ENCODE assay signal across 8 mouse cellular contexts in the genomic region with DNA sequence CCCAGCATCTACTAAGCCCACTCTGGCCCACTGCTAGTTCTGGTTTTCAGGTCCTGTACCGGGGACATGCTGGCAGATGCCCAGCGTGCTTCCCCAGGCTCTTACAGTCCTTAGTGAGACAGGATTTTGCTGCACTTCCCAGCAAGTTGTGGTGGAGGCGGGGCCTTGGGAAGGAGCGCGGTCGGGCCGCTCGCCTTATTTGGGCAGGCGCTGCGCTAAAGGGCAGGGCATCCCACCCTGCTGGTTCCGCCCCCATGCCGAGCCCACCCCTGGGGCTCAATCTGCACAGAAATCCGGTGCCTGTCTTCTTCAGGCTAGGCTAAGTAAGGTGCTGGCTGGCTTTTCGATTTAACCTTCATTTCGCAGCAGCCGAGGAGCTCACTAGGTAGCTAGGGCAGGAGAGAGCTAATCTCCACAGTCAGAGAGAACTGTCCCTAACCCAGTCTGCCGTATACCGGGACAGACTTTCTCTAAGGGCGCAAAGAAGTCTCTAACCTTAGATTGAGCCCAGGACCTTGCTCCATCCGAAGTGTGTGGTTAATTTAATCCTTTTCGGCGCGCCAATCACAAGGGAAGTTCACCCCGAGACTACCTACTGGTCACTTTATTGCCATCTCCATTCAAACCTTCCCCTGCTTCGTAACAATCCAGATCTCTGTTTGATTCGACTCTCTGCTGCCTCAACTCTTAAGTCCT. TPM values are rescaled to one million over a fixed set of nuclear protein-coding genes. Genes with fewer than 3 reads are reported as not detected.
DNase-seq lines count a peak whose midpoint lies in the region; ATAC-seq lines count a peak whose summit lies in the region.

No protein-coding gene starts in this region.

- peak overlapping the region; percentile 56; the same call in 1 of the 2 replicates for H3K27ac ChIP-seq in embryonic facial prominence, embryonic 11.5 days (replicated peaks; ENCODE audit: low read depth, low read length)
- H3K27ac ChIP-seq in heart, embryonic 12.5 days (ENCODE audit: poor library complexity, severe bottlenecking): peak overlapping the region; percentile 87
- H3K27ac ChIP-seq in kidney, embryonic 14.5 days (ENCODE audit: low read depth, low read length): peak overlapping the region; percentile 63

- peak overlapping the region; percentile 12 for H3K4me3 ChIP-seq in embryonic facial prominence, embryonic 11.5 days (ENCODE audit: low read depth, low read length)
- peak overlapping the region; percentile 36 for H3K4me3 ChIP-seq in heart, embryonic 12.5 days
- H3K4me3 ChIP-seq in kidney, embryonic 14.5 days (ENCODE audit: low read length): peak overlapping the region; percentile 24; the same call in 1 of the 2 replicates

- peak; percentile 84 for ATAC-seq in embryonic facial prominence, embryonic 11.5 days (replicated peaks; ENCODE audit: insufficient number of reproducible peaks, low FRiP score, low TSS enrichment, low read depth)
- ATAC-seq in heart, embryonic 12.5 days (ENCODE audit: insufficient number of reproducible peaks, low FRiP score): peak; percentile 82
- ATAC-seq in kidney, embryonic 14.5 days (ENCODE audit: low FRiP score, low TSS enrichment): peak; percentile 87

- WGBS in embryonic facial prominence, embryonic 11.5 days: 4% methylated on average over 26 of the region's 26 CpGs
- WGBS in heart, embryonic 12.5 days: 5% methylated on average over 26 of the region's 26 CpGs
- WGBS in kidney, embryonic 14.5 days: 7% methylated on average over 26 of the region's 26 CpGs

- H3K9ac ChIP-seq in embryonic facial prominence, embryonic 11.5 days (replicated peaks; ENCODE audit: low read length): peak overlapping the region; percentile 56; the same call in 1 of the 2 replicates
- peak overlapping the region; percentile 68 for H3K9ac ChIP-seq in heart, embryonic 12.5 days
- peak overlapping the region; percentile 23; the same call in 1 of the 2 replicates for H3K9ac ChIP-seq in kidney, embryonic 14.5 days (ENCODE audit: low read depth, low read length)

- no peaks in the 10 kb centered on the region for H3K27me3 ChIP-seq in embryonic facial prominence, embryonic 11.5 days (ENCODE audit: control insufficient read depth, insufficient read depth, low read length)
- no peaks in the 10 kb centered on the region for H3K27me3 ChIP-seq in heart, embryonic 12.5 days (replicated peaks)
- no peaks in the 10 kb centered on the region for H3K27me3 ChIP-seq in kidney, embryonic 14.5 days (ENCODE audit: control insufficient read depth, insufficient read depth, low read length)

- H3K9me3 ChIP-seq in embryonic facial prominence, embryonic 11.5 days (replicated peaks; ENCODE audit: control insufficient read depth, low read length): no peaks in the 10 kb centered on the region
- H3K9me3 ChIP-seq in heart, embryonic 12.5 days (replicated peaks): no peaks in the 10 kb centered on the region
- no peaks in the 10 kb centered on the region for H3K9me3 ChIP-seq in kidney, embryonic 14.5 days (ENCODE audit: control insufficient read depth, low read length)

- no peaks in the 10 kb centered on the region for H3K36me3 ChIP-seq in embryonic facial prominence, embryonic 11.5 days (replicated peaks; ENCODE audit: control insufficient read depth, insufficient read depth, low read depth, low read length)
- H3K36me3 ChIP-seq in heart, embryonic 12.5 days: no peaks in the 10 kb centered on the region
- H3K36me3 ChIP-seq in kidney, embryonic 14.5 days (ENCODE audit: control insufficient read depth, insufficient read depth, low read length): no peaks in the 10 kb centered on the region

- peak overlapping the region; percentile 62 for H3K4me2 ChIP-seq in embryonic facial prominence, embryonic 11.5 days (ENCODE audit: low read depth, low read length)
- peak overlapping the region; percentile 72 for H3K4me2 ChIP-seq in heart, embryonic 12.5 days
- peak overlapping the region; percentile 47 for H3K4me2 ChIP-seq in kidney, embryonic 14.5 days (replicated peaks; ENCODE audit: low read depth, low read length)

- DNase-seq in layer of hippocampus, postnatal 10 days (ENCODE audit: low spot score in 2 of 2): peak; percentile 27 to 41
- no peak for DNase-seq in layer of hippocampus, postnatal 25 days (ENCODE audit: extremely low spot score in 1 of 2, low spot score in 1 of 2)
- peak; percentile 91 for DNase-seq in embryonic facial prominence, embryonic 11.5 days (ENCODE audit: low spot score)
- peak; percentile 89 for DNase-seq in lung, postnatal 25 days (ENCODE audit: low spot score)
- peak; percentile 65 for DNase-seq in retina, embryonic 14.5 days (ENCODE audit: low spot score)
- DNase-seq in layer of hippocampus, adult 9-11 months: no peak

- peaks cover 3% of the 10 kb centered on the region; the same call in 1 of the 2 replicates for H3K4me1 ChIP-seq in embryonic facial prominence, embryonic 11.5 days (ENCODE audit: control insufficient read depth, insufficient read depth, low read length)
- H3K4me1 ChIP-seq in heart, embryonic 12.5 days (replicated peaks): peaks cover 30% of the 10 kb centered on the region
- H3K4me1 ChIP-seq in kidney, embryonic 14.5 days (ENCODE audit: control insufficient read depth, insufficient read depth, low read length): peaks cover 35% of the 10 kb centered on the region

RNA-seq across cellular contexts. Expression of a gene that starts 23.4 kb away (rescaled TPM):
- 100 to 1,000 TPM; 107 to 111 TPM for total RNA-seq in layer of hippocampus, postnatal 10 days (2021)
- 100 to 1,000 TPM; 115 to 140 TPM for total RNA-seq in layer of hippocampus, postnatal 25 days (2021)
- polyA plus RNA-seq in embryonic facial prominence, embryonic 11.5 days (2014; fragmentation: Nextera tagmentation; extraction: Ambion mirVana): 239 and 248 TPM in 2 replicates
- polyA plus RNA-seq in heart, embryonic 12.5 days (2016; fragmentation: Nextera tagmentation; extraction: Ambion mirVana): 228 and 231 TPM in 2 replicates
- polyA plus RNA-seq in kidney, embryonic 14.5 days (2014; fragmentation: Nextera tagmentation; extraction: Ambion mirVana): 269 and 294 TPM in 2 replicates

RNA-seq across cellular contexts. Expression of a gene that starts 51.1 kb away (rescaled TPM):
- total RNA-seq in layer of hippocampus, postnatal 10 days (2021): 10 to 100 TPM; 11.5 to 12.7 TPM
- total RNA-seq in layer of hippocampus, postnatal 25 days (2021): 10 to 100 TPM; 11.0 to 13.4 TPM
- polyA plus RNA-seq in embryonic facial prominence, embryonic 11.5 days (2014; fragmentation: Nextera tagmentation; extraction: Ambion mirVana): 4.9 and 8.4 TPM in 2 replicates
- polyA plus RNA-seq in heart, embryonic 12.5 days (2016; fragmentation: Nextera tagmentation; extraction: Ambion mirVana): 1.1 and 1.3 TPM in 2 replicates
- 4.2 and 6.2 TPM in 2 replicates for polyA plus RNA-seq in kidney, embryonic 14.5 days (2014; fragmentation: Nextera tagmentation; extraction: Ambion mirVana)

Comparison
In these comparisons a context has a peak if more than half of its experiments do, and no peak if none do; other contexts are left out.
1. DNase-seq: peak in layer of hippocampus, postnatal 10 days (2 of 2), embryonic facial prominence, embryonic 11.5 days (single experiment), lung, postnatal 25 days (single experiment) and retina, embryonic 14.5 days (single experiment); none in layer of hippocampus, postnatal 25 days (0 of 2) and layer of hippocampus, adult 9-11 months (single experiment).
2. Peak in every context shown above with its lines, with median percentiles within 50 percentile points of each other: ATAC-seq, H3K27ac ChIP-seq, H3K4me2 ChIP-seq, H3K4me3 ChIP-seq and H3K9ac ChIP-seq.